Mouse (Mus musculus): ENCODE data around the gene Zfp683.

GRCm38 (mm10) chr4:134043041-134043440 is 10.6 kb upstream of the Zfp683 start:
- TF ChIP-seq CTCF (IDR thresholded peaks at IDR 0.05; ENCODE audit: low read depth) = no peak
- TF ChIP-seq EP300 (IDR thresholded peaks at IDR 0.05; ENCODE audit: low read depth) = no peak

Data from liver, embryonic 14.5 days (tissue).